Mouse (Mus musculus): ENCODE data around the gene Uimc1.

The Uimc1 gene

DNA sequence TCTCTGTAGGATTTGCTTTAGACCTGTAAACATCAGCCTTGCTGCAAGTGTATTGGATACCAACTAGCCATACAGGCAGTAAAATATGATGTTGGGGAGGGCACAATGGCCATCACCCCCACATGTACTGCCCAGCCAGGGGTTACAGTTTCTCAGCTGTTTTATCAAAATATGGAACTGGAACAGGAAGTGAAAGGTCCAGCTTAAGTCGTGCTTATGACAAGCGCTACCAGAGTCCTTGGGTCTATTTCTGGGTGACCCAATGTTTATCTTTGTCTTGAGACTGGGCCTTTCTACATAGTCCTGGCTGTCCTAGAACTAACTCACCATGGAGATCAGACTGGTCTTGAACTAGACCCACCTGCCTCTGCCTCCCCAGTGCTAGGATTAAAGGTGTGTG, 75.9 kb downstream of the Uimc1 start:
- no peak for DNase-seq

DNA sequence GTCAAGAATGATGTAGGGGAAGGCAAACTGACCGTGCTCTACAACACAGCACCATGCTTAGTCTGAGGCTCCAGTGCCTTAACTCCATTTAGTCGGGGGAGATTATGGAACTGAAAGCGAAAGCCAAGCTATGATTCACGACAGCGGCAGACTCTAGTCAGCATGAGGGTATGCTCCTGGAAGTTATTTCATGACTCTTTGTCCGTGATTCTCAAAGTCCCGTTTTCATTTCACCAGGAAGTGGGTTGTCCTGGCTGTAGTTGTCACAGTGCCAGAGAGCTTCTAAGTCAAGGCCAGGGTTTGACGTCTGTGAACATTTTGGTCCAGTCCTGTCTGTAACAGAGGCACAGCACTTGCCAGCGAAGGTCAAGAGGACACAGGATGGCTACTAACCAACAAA, 77.4 kb downstream of the Uimc1 start:
- no peak for DNase-seq

DNA sequence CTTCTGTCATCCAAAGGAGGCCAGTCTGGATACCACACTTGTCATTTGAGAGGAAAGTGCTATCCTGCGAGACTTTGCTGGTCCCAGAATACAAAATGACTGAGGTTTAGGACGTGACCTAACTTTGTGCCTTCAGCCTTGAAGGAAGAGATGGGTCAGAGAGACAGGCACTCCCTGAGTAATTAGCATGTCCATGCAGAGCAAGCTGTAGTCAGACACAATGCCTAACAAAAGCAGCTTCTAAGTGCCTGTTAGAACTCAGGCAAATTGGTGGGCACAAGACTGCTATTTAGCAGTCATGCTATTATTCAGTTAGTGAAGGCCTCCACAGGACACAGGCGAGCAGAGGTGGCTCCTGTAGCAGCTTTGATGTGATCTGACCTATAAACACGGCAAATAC, 77.8 kb downstream of the Uimc1 start:
- no peak for DNase-seq

DNA sequence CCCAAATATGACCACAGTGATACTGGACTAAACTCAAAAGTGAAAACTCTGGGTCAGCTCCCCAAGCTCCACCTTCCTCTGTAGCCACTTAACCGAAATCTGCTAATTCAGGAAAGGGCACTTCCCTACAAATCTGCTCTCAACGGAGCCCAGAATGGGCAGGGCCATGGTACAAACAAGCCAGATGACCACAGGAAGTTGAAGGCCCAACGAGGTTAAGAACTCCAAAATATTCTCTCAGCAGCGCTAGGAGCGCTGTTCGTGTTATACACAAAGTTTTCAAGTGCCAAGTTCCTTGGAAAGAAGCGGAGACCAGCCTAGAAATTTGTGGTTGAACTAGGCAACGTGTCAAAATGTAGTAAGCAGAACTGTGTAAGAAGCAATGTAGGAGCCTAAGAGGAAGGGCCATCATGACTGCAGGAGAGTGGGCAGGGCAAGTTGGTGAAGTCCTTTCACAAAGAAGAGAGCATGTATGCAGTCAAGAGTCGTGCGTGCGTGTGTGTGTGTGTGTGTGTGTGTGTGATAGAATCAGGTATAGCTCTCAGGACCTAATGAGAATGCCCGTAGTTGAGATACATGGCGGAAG, 78.8 kb downstream of the Uimc1 start, which contains the start of gene Hk3:
TSS of gene Hk3 (minus strand) at position 192 of the 586 bp plus-strand sequence.
- no peak for DNase-seq

DNA sequence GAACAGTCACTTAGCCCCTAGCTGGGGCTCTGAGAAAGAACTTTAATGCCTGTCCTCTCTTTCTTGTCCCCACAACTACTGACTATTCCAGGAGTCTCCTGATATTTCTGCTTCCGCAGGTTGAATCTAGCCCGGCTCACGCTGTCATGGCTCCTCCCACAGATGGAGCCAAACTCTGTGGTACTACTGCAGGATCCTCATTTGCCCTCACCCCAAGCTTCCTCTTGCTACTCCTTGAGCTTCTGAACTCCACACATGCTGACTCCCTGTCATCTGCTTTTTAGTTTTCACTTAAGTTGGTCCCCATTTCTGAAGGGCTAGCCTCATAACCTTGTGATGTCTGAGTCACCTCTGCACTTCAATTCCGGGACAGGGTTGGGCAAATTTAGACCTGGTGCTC, 80.0 kb downstream of the Uimc1 start:
- no peak for DNase-seq

DNA sequence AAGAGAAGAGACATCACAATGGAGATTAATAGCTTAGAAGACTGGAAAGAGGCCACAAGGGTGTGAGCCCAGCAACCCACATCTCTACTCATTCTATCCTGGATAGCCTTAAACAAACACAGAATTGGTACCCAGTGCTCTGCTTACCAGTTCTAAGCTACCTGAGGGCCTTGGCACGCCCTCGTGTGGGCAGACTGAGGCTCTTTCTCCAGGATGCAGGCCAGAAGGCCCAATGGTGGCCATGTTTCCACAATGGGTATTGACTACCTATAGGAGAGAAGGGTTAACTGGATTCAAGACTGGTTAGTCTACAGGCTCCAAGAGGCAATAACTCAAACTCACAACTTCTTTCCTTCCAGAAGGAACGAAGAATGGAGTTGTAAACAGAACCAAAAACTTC, 80.9 kb downstream of the Uimc1 start:
- DNase-seq = no peak

DNA sequence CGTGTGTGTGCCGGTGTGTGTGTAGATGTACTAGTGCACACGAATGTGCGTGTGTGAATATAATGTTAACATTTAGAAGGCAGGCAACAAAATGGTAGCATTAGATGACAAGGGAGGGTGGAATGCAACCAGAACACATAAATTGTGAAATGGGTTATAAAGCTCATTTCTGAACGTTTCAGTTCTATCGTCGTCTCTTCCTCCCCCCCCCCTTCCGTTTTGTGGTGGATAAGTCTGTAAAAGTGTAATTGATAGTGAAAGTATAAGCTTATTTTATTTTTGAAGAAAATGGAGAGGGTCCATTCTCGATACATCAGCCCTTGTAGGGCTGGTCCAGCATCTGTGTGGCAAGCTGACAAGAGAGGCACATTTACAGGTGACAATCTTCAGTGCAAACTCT, 81.4 kb downstream of the Uimc1 start:
- DNase-seq = no peak

DNA sequence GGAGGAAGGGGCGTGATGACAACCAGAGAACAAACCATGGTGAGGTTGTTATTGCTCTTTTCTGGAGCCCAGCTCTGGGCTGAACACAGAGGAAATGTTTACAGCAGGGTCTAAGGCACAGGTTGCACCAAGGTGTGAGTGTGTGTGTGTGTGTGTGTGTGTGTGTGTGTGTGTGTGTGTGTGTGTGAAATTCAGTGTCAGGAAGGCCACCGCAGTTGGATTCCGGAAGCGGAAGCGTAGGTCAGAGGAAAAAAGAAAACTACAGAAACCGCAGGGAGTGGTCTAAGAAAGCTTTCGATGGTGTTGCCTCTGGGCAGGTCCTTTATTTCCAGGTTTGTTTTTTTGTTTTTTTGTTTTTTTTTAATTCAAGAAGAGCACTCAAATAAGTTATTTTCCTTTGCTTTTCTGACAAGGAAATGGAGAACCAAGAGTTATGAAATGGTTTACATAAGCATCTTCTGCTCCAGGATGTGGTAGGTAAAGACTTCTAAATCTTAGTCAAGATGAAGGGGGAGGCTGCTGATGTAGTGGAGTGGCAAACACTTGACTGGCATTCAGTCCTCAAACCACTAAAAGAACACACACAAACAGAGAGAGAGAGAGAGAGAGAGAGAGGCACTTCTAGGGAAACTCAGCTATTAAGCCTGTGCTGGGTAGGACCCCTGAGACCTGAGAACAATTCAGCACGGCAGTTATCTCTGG, 82.1 kb downstream of the Uimc1 start:
- DNase-seq = no peak

DNA sequence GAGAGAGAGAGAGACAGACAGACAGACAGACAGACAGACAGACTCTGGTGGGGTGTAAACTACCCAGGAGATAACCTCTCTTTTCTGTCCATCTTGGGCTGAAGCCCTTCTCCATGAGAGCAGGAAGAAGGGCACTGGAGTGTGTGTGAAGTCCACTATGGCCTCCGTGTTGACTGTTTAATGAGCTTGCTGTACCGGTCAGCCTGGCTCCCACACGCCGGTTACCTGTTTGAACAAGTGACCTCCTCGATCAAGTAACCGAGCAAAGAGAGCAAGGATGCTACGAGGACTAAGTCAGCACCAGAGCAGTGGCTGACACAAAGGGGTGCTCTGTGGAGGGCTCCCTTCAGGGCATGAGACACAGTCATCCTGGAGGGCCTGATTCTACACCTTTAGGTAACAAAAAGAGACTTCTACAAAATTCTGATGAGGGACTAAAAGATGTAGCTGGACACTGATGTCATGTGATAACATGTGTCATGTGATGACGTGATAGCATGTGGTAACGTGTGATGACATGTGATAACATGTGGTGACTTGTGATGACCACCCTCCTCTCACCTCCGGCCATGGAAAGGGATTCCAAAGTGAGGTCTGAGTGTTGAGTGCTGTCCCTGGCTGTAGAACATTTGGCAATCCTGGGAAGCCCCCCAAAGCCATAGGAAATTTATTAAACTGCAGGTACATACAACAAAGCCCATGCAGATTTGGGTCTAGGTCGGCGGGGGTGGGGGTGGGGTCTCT, 82.8 kb downstream of the Uimc1 start:
- DNase-seq = no peak

DNA sequence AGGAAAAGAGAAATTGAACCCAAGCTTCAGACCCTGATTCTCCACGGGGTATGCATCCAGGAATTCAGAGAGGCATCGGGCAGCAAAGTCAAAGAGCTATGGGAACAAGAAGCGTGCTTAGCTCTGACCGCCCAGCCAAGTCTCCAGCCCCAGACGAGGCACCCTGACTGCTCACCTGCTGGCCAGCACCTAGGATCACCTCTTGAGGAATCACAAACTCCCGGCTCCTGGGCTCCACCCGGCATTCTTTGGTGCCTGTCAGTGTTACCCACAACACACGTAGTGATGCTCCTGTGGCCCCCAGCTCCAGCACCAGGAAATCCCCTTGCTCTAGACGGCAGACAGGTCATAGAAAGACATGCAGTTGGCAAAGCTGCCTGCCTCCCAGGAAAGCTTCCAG, 85.6 kb downstream of the Uimc1 start:
- no peak for DNase-seq

DNA sequence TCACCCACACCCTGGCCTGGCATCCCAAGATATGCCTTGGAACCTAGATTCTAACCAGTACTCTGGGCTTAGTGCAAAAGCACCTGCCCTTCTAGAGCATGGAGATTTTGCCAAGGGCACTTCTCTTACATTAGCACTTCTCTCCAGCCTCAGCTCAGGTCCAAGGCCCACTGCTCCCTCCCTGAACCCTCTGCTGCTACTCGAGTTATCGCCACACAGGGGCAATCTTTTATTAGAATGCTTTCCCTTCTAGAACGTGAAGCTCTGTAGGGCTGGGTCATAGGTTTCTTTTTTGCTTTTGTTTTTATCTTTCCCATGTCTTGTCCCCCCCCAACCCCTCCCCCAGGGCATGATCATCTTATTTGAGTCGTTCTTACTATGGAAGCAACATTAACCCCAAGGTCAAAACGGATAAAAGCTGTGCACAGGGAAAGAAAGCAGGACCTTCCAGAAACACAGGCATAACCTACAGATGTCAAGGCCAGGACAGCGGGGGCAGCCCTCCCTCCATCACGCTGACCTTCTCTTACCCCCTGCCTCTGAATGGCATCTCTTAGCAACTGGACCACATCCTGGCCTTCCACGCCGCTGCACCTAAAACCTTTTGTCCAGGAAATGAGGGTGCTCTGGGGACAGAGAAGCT, 86.3 kb downstream of the Uimc1 start:
- DNase-seq = no peak

DNA sequence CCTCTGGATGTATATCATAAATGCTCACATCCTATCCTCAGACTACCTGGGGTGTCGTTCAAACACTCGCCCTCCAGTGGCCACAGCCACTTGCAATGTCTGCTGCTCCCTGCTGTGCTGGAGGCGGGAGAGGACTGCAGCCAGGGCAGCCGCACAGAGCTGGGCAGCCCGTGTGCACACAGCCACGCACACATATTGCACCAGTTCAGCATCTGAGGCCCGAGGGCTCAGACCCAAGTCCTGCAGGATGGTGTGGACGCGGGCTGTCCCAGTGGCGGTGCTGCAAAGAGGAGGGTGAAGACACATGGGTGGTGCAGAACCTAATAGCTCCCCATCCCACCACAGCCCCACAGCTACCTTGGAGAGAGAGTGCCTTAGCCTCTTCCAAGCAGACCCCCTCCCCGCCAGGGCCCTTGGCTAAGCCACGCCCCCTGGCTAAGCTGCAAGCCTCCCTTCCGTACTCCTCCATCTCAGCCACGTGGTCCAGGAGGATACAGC, 88.1 kb downstream of the Uimc1 start:
- no peak for DNase-seq

DNA sequence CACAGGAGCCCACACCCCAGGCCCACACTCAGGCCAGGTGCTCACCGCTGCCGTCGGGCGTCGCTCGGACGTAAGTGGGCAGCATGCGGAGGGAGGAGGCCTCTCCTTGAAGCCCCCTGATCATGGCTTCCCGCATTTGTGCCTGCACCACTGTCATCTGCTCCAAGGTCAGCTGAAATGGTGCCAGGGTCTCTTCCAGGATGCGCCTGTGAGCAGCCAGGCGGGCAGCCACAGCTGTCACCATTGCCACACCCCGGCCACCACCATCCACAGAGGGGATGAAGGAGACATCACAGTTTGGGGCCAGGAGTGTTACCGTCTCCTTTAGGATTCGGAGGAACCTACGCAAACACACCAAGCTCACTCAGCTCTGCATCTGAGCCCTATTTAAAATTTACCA, 89.0 kb downstream of the Uimc1 start:
- DNase-seq = no peak

DNA sequence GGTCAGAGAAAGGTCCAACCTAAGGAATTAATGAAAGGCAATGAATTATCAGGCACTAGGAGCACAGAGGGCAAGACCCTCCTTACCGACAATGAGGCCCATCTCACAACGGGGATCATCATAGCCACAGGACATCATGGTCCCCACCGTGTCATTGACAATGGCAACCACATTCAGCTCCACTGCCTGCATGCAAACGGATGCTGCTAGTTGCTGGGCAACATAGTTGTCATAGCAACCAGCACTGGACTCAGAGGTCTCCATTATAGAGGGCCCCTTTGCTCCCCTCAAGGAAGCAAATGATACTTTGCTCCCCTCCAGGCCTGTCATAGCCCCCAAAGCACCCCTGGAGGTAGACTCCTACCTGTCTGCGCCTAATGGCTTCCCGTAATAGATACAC, 91.5 kb downstream of the Uimc1 start:
- no peak for DNase-seq

DNA sequence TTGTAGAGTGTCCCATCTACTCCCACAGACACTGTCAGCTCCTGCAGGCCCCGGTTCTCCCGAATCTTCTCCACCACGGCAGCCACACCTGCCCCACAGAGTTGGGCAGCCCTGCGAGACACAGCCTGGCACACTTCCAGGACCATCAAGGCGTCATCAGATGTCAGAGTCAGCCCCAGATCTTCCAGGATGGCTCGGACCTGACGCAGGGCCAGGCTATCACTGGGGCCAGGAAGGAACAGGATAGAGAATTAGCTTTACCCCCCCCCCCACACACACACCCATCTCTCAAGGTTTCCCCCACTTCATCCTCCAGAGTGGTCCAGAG, 93.7 kb downstream of the Uimc1 start:
- no peak for DNase-seq

DNA sequence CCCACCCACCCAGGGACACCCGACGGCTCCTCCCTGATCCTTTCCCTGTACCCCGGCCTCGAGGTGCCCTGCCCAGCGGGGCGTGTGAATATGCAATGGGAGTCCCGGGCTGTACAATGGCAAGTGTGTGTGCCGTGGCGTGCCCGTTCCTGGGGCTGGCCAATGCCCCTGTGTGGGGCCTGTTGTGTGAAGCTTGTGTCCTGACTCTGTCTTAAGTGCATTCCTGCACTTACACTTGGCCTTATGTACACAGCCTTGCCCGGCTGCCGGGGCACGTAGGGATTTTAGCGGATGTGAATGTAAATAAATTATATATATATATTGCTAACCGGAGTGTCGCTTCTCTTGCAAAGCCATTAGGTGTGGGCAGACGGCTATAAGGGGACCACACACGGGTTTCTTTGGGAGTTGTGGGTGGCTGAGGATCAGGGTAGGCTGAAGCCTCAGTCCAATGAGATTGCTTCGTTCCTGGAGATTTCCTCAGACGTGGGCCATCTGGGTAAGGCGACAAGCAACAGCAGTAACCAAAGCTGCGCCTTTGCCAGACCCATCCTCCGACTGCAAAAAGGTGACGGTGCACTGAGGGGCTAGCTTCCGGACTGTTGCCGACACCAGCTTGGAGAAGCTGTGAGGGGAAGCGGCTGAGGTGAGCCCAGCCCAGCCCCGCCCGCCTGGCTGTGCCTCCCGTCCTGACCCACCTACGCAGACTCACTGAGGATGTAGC, 94.2 kb downstream of the Uimc1 start:
- no peak for DNase-seq

DNA sequence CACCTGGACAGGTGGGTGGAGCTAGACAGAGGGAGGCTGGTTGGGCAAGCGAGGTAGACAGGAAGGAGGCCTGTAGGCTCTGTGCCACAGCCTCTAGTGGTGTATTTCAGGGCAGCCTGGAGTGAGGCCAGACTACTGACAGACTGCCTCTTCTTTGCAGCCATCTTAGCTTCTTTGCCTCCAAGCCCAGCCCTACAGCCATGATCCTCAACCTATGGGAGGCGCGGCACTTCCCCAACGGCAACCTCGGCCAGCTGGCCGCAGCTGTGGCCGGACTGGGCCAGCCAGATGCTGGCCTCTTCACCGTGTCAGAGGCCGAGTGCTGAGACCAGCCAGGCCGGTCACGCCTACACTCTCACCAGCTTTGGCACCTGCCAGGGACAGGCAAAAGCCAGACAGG, 95.5 kb downstream of the Uimc1 start:
- DNase-seq = peak; percentile 26

DNA sequence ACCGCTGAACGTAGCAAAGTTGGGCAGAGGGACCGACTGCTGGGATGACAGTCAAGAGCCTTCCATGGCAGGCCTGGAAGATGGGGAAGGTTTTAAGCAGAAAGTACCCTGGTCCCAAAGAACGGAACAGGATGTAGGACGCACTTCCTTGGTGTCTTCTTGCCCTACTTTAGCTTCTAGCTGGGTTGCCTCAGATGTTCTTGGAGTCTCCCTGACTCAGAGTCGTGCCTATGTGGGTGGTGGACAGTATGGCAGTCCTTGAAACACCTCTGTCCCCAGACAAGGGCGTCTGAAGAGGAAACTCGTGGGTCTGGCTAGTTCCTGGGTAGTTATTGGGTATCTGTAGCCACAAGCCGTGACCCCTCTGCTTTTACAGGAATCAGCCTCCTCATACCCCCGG, 98.0 kb downstream of the Uimc1 start:
- no peak for DNase-seq

DNA sequence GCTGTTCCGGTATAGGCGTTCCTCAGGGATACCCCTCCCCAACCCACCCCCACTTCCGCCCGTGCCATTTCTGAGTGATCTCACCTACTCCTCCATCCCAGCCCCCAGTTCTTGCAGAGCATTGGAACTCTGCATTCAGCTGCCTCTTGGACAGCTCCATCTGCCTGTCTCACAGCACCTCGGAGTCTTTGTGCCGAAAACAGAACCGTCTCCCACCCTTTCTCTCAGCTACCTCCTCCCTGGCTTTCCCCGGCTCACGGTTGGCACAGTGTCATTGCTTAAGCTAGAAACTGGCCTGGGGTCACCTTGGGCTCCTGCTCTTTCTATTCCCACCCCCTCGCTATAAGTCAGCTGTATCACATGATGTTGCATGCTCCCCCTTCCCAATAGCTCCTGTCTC, 99.7 kb downstream of the Uimc1 start:
- no peak for DNase-seq

DNA sequence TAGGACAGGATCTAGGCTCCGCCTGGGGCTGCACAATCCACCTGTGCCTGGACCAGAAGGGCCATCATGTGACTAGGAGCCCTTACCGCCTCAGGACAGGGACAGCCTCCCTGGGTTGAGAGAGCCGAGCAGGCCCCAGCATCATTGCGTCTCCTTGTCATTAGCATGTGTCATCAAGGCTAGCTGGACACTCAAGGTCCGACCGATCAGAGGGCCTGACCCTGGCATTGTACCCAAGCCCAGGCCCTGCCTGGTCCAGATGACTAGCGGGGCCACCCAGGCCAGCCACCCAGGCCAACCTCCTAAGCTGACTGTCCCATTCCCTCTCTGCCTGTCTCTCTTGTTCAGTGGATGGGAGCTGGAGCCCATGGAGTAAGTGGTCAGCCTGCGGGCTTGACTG, 102.5 kb downstream of the Uimc1 start:
- DNase-seq = no peak

DNA sequence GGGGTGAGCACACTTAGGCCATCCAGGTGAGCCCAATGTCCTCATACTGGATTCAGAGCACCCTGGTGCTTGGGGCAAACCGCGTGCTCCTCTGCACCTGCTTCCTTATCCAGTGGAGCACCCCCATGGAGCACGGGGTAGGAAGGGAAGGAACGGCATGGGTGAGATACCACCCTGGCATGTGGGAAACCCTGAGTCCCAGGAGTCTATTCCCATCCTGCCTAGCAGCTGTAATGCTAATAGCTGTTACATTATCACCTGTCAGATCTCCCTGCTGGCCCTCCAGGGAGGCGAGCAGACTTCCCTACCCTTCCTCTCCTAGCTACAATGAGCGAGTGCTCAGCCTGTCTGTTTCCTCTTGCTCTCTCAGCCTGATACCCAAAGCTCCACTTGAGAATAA, 104.9 kb downstream of the Uimc1 start:
- no peak for DNase-seq

DNA sequence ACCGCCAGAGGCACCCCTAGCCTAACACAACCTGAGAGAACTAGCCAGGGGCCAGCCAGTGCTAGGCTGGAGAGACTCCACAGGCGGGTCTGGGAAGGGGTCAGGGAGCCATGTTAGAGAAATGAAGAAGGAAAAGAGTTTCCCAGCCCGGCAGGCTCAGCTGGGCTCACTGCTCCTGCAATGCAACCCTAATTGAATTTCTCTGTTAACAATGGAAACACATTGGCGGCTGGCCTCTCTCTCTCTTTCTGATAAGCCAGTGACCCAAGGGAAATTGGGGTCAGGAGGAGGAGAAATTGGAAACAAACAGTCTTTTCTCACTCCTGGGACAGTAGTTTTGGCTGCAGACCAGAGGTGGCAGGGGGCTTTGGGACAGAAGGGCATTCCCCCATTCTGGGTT, 105.5 kb downstream of the Uimc1 start:
- no peak for DNase-seq

DNA sequence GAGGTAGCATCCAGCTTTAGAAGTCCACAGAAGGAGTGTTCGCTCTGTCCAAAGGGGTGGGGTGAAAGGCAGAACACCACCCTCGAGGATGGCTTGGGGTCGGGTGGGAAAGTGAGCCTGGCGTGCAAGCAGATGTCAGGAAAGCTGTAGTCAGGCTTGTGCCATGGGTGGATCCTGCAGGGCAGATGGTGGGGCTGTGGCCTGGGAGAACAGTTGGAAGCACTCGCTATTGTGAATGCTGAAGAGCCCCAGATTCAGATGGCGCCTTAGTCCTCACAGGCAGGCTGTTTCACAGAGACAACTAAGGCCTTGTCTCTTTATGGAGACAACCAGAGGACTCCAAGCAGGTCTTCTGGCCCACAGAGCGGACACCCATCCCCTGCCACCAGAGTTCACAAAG, 107.9 kb downstream of the Uimc1 start:
- no peak for DNase-seq

Data from lung, postnatal 14 days (tissue).